Mouse (Mus musculus): ENCODE data around the gene Cryba4. TPM values are rescaled to one million over a fixed set of nuclear protein-coding genes. Genes with fewer than 3 reads are reported as not detected.

Gene Cryba4
- total and polyA plus RNA-seq, 3 experiments, result 0.39 to 0.77 TPM; not detected in 1

GRCm38 (mm10) chr5:112199656-112200055 lies 52.7 kb downstream of the Cryba4 start:
- Histone ChIP-seq H3K36me3 (ENCODE audit: control insufficient read depth in 1 of 2, insufficient read depth in 2 of 2, low read length in 2 of 2) (no peaks in the 10 kb centered on the region), H3K79me2 (ENCODE audit: control insufficient read depth, insufficient read depth, low read length, poor library complexity) (no peaks in the 10 kb centered on the region), H3K9ac (ENCODE audit: control insufficient read depth, low read depth, low read length, poor library complexity, severe bottlenecking) (no peak overlapping the region), H3K9me3 (replicated peaks; ENCODE audit: insufficient read depth, low read length) (no peaks in the 10 kb centered on the region), H3K4me1 (ENCODE audit: control insufficient read depth in 1 of 2, insufficient read depth in 2 of 2, low read length in 2 of 2) (no peaks in the 10 kb centered on the region), H3K4me3 (ENCODE audit: control insufficient read depth in 1 of 2, insufficient read depth in 1 of 2, low read depth in 2 of 2, low read length in 2 of 2) (no peak overlapping the region), H3K27ac (ENCODE audit: control insufficient read depth, low read depth, low read length) (no peak overlapping the region), H3K27me3 (ENCODE audit: control insufficient read depth in 1 of 2, insufficient read depth in 2 of 2, low read length in 2 of 2) (no peaks in the 10 kb centered on the region)
- DNase-seq (ENCODE audit: low read depth, low spot score), result no peak
- TF ChIP-seq SMC3 (IDR thresholded peaks at IDR 0.05; ENCODE audit: low read depth, low read length), result no peak

Other genes starting within 250 kb of the Cryba4 start
- 0.27 TPM in 1 of 2 replicates, not detected in the other for gene Crybb1, start 3.3 kb upstream of the Cryba4 start, total RNA-seq (2012; rRNA removed)
- gene Crybb1, start 3.3 kb upstream of the Cryba4 start, polyA plus RNA-seq (2012; ENCODE audit: insufficient read depth in 1 of 2, insufficient read length in 2 of 2, low read depth in 1 of 2, low replicate concordance in 2 of 2, missing spikeins in 1 of 2), result under 1 TPM in 1 of 2 experiments, not detected in 1; 0.24 TPM
- gene Tpst2, start 24.2 kb upstream of the Cryba4 start, total RNA-seq (2012; rRNA removed), result 63.1 and 86.1 TPM in 2 replicates
- gene Tpst2, start 24.2 kb upstream of the Cryba4 start, polyA plus RNA-seq (2012; ENCODE audit: insufficient read depth in 1 of 2, insufficient read length in 2 of 2, low read depth in 1 of 2, low replicate concordance in 2 of 2, missing spikeins in 1 of 2), result 10 to 100 TPM in 1 of 2 experiments, not detected in 1; 57.8 TPM
- gene Tfip11, start 73.8 kb upstream of the Cryba4 start, total RNA-seq (2012; rRNA removed), result 30.3 and 34.6 TPM in 2 replicates
- 10 to 100 TPM in 1 of 2 experiments, not detected in 1; 44.7 TPM for gene Tfip11, start 73.8 kb upstream of the Cryba4 start, polyA plus RNA-seq (2012; ENCODE audit: insufficient read depth in 1 of 2, insufficient read length in 2 of 2, low read depth in 1 of 2, low replicate concordance in 2 of 2, missing spikeins in 1 of 2)
- 29.4 and 36.5 TPM in 2 replicates for gene Srrd, start 90.5 kb upstream of the Cryba4 start, total RNA-seq (2012; rRNA removed)
- 10 to 100 TPM in 1 of 2 experiments, not detected in 1; 49.3 TPM for gene Srrd, start 90.5 kb upstream of the Cryba4 start, polyA plus RNA-seq (2012; ENCODE audit: insufficient read depth in 1 of 2, insufficient read length in 2 of 2, low read depth in 1 of 2, low replicate concordance in 2 of 2, missing spikeins in 1 of 2)
- gene Hps4, start 90.6 kb upstream of the Cryba4 start, total RNA-seq (2012; rRNA removed), result 28.9 and 37.1 TPM in 2 replicates
- gene Hps4, start 90.6 kb upstream of the Cryba4 start, polyA plus RNA-seq (2012; ENCODE audit: insufficient read depth in 1 of 2, insufficient read length in 2 of 2, low read depth in 1 of 2, low replicate concordance in 2 of 2, missing spikeins in 1 of 2), result 10 to 100 TPM in 1 of 2 experiments, not detected in 1; 41.7 TPM
- gene Gm6583, start 103.5 kb upstream of the Cryba4 start, total RNA-seq (2012; rRNA removed), result 0.04 TPM in 1 of 2 replicates, not detected in the other
- under 1 TPM in 1 of 2 experiments, not detected in 1; 0.11 TPM for gene Gm6583, start 103.5 kb upstream of the Cryba4 start, polyA plus RNA-seq (2012; ENCODE audit: insufficient read depth in 1 of 2, insufficient read length in 2 of 2, low read depth in 1 of 2, low replicate concordance in 2 of 2, missing spikeins in 1 of 2)
- 0.08 TPM in 1 of 2 replicates, not detected in the other for gene Asphd2, start 142.3 kb upstream of the Cryba4 start, total RNA-seq (2012; rRNA removed)
- not detected for gene Asphd2, start 142.3 kb upstream of the Cryba4 start, polyA plus RNA-seq (2012; ENCODE audit: insufficient read depth in 1 of 2, insufficient read length in 2 of 2, low read depth in 1 of 2, low replicate concordance in 2 of 2, missing spikeins in 1 of 2)
- not detected in 2 replicates for gene Gm6588, start 196.9 kb upstream of the Cryba4 start, total RNA-seq (2012; rRNA removed)
- not detected for gene Gm6588, start 196.9 kb upstream of the Cryba4 start, polyA plus RNA-seq (2012; ENCODE audit: insufficient read depth in 1 of 2, insufficient read length in 2 of 2, low read depth in 1 of 2, low replicate concordance in 2 of 2, missing spikeins in 1 of 2)